Mouse (Mus musculus) intestine, embryonic 14.5 days (tissue): ENCODE data around the gene Dpp6. TPM values are rescaled to one million over a fixed set of nuclear protein-coding genes. Genes with fewer than 3 reads are reported as not detected.

Experiments used
- ATAC-seq: fragments of 200-750 bp; cut with Nextera tagmentation; replicated peaks from 2 replicates; pipeline ENCODE4 v1.8.0; 2017; ENCODE audit warnings: low read depth, moderate number of reproducible peaks, moderate TSS enrichment, moderate library complexity; ENCODE audit not compliant: low FRiP score, low TSS enrichment
- DNase-seq: peaks from one replicate; pipeline ENCODE4 v3.0.0-alpha.2; 2018; ENCODE audit warnings: low spot score
- H3K27ac ChIP-seq: fragments of 300-500 bp; sonication (generic); 2 replicates; pipeline ENCODE4 v1.5.1; 2014; ENCODE audit warnings: low read depth, mild to moderate bottlenecking, control low read depth
- H3K27me3 ChIP-seq: fragments of 300-500 bp; sonication (generic); replicated peaks from 2 replicates; pipeline ENCODE4 v1.6.1; 2014; ENCODE audit warnings: low read length, control low read depth; ENCODE audit not compliant: control insufficient read depth, insufficient read depth
- H3K36me3 ChIP-seq: fragments of 300-500 bp; sonication (generic); 2 replicates; pipeline ENCODE4 v1.6.1; 2014; ENCODE audit warnings: low read length, control low read depth; ENCODE audit not compliant: control insufficient read depth, insufficient read depth
- H3K4me1 ChIP-seq: fragments of 300-500 bp; sonication (generic); replicated peaks from 2 replicates; pipeline ENCODE4 v1.6.1; 2014; ENCODE audit warnings: low read length, control low read depth, mixed read lengths; ENCODE audit not compliant: control insufficient read depth, insufficient read depth
- H3K4me2 ChIP-seq: fragments of 300-500 bp; sonication (generic); 2 replicates; pipeline ENCODE4 v1.6.1; 2014; ENCODE audit warnings: low read length
- H3K4me3 ChIP-seq: fragments of 300-500 bp; sonication (generic); 2 replicates; pipeline ENCODE4 v1.5.1; 2014; ENCODE audit warnings: low read depth, low read length, control low read depth, mixed read lengths
- H3K9ac ChIP-seq: fragments of 300-500 bp; sonication (generic); 2 replicates; pipeline ENCODE4 v1.6.1; 2014; ENCODE audit warnings: mild to moderate bottlenecking, low read length
- H3K9me3 ChIP-seq: fragments of 300-500 bp; sonication (generic); 2 replicates; pipeline ENCODE4 v1.6.1; 2016; ENCODE audit warnings: low read length, control low read depth; ENCODE audit not compliant: control insufficient read depth
- WGBS: fragments of 180-500 bp; shearing (Covaris S2); extraction: QIAGEN DNeasy Blood & Tissue Kit; methylation state at CpG from one replicate; pipeline ENCODE4 v1.1.7; 2014; 5-methylcytosine and 5-hydroxymethylcytosine counted together
- polyA plus RNA-seq: library from polyadenylated mRNA; unstranded; fragments of >200 nt; fragmentation: Nextera tagmentation; extraction: Ambion mirVana; gene quantifications from 2 replicates; pipeline ENCODE4 v1.2.1, GENCODE M21; 2014

Gene Dpp6
- polyA plus RNA-seq, 1 experiment from 2014 or later, result 2.0 TPM

GRCm38 (mm10) chr5:27641876-27642275, 824.9 kb downstream of the Dpp6 start:
- ATAC-seq, result no peak
- no peak for DNase-seq
- H3K4me2 ChIP-seq, result no peak overlapping the region

GRCm38 (mm10) chr5:27651879-27652814, 835.1 kb downstream of the Dpp6 start:
- Histone ChIP-seq H3K9ac (no peak overlapping the region), H3K36me3 (no peaks in the 10 kb centered on the region), H3K27ac (no peak overlapping the region), H3K4me3 (no peak overlapping the region), H3K4me1 (no peaks in the 10 kb centered on the region), H3K27me3 (no peaks in the 10 kb centered on the region), H3K4me2 (no peak overlapping the region), H3K9me3 (no peaks in the 10 kb centered on the region)
- 56% methylated on average over 8 of the region's 8 CpGs for WGBS
- ATAC-seq (0 out of 2 replicates have a peak, but pooled peaks have one; percentile 40), DNase-seq (peak; percentile 81)

More at GRCm38 (mm10) chr5:27641876-27642275, 824.9 kb downstream of the Dpp6 start:
- H3K27me3 ChIP-seq, result no peaks in the 10 kb centered on the region
- H3K9ac ChIP-seq, result no peak overlapping the region
- WGBS, result 67% methylated on average over 1 of the region's 1 CpGs
- no peaks in the 10 kb centered on the region for H3K9me3 ChIP-seq
- H3K36me3 ChIP-seq, result no peaks in the 10 kb centered on the region
- no peak overlapping the region for H3K4me3 ChIP-seq
- H3K4me1 ChIP-seq, result no peaks in the 10 kb centered on the region
- no peak overlapping the region for H3K27ac ChIP-seq

GRCm38 (mm10) chr5:27656101-27656500, 839.1 kb downstream of the Dpp6 start:
- Histone ChIP-seq H3K27ac (no peak overlapping the region), H3K36me3 (no peaks in the 10 kb centered on the region), H3K27me3 (no peaks in the 10 kb centered on the region), H3K9ac (no peak overlapping the region), H3K4me1 (no peaks in the 10 kb centered on the region), H3K9me3 (no peaks in the 10 kb centered on the region), H3K4me2 (no peak overlapping the region), H3K4me3 (no peak overlapping the region)
- no peak for ATAC-seq
- DNase-seq, result no peak
- WGBS, result 62% methylated on average over 6 of the region's 6 CpGs

DNA sequence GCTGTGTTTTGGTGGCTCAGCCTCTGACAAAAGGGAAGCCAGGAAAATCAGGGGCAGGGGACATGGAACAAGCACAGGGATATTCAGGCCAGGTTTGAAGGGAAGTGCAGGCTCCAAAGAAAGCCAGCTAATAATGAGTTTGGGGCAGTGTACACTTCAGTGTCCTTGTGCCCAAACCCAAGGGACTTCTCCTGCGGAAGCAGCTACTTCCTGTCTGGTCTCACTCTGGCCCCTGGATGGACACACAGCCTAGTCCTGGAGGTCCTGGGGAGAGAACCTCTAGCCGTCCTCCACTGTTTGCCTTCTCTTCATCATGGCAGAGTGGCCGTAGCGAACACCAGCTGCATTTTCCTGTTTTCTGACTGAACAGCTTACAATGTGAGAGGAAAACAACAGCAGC, 840.7 kb downstream of the Dpp6 start:
- Histone ChIP-seq H3K4me3 (no peak overlapping the region), H3K9ac (no peak overlapping the region), H3K9me3 (no peaks in the 10 kb centered on the region), H3K4me1 (no peaks in the 10 kb centered on the region), H3K27ac (no peak overlapping the region), H3K4me2 (no peak overlapping the region), H3K36me3 (no peaks in the 10 kb centered on the region), H3K27me3 (no peaks in the 10 kb centered on the region)
- DNase-seq (no peak), ATAC-seq (no peak)
- 63% methylated on average over 4 of the region's 4 CpGs for WGBS

DNA sequence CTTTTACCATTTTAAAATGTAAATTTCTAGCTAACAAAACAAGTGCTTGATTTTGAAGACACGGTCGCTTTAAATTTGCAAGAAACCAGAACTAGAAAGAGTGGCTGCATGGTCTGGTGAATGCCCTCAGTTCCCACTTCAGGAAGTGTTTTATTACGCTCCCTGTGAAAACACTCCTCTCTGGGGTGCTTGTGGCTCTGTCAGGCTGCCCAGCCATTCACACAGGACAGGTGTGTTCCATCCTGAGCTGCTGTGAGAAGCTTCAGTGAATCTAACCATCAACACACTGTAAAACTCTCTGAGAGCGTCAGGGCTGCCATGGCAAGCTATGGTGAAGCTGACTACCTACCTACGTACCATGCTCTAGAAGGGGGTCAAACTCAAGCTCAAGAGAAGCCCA, 841.2 kb downstream of the Dpp6 start:
- ATAC-seq, result no peak
- H3K36me3 ChIP-seq, result no peaks in the 10 kb centered on the region
- no peak overlapping the region for H3K27ac ChIP-seq
- no peak overlapping the region for H3K9ac ChIP-seq
- WGBS, result 60% methylated on average over 5 of the region's 5 CpGs
- H3K9me3 ChIP-seq, result no peaks in the 10 kb centered on the region
- no peak for DNase-seq
- H3K27me3 ChIP-seq, result no peaks in the 10 kb centered on the region
- H3K4me2 ChIP-seq, result no peak overlapping the region
- no peaks in the 10 kb centered on the region for H3K4me1 ChIP-seq
- H3K4me3 ChIP-seq, result no peak overlapping the region

DNA sequence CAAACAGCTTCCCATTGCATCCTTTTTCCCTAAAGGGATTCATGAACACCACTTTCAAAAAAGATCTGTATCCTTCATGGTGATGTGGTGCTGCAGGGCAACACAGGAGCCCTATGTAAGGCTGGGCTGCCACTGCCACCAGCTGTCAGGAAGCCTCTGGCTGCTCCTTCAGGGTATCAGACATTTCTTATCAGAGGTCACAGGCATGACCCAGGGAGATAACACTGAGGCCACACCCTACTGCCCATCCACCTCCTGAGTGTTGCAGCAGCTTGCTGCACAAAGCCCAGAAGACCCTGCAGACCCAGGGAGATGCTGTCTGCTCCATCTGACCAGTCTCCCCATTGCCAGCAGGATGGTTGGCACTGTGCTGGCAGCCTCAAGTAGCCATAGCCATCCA, 841.6 kb downstream of the Dpp6 start:
- H3K9ac ChIP-seq, result no peak overlapping the region
- DNase-seq, result no peak
- no peaks in the 10 kb centered on the region for H3K27me3 ChIP-seq
- H3K4me1 ChIP-seq, result no peaks in the 10 kb centered on the region
- no peak overlapping the region for H3K4me2 ChIP-seq
- H3K27ac ChIP-seq, result no peak overlapping the region
- no peaks in the 10 kb centered on the region for H3K36me3 ChIP-seq
- ATAC-seq, result no peak
- no peak overlapping the region for H3K4me3 ChIP-seq
- no peaks in the 10 kb centered on the region for H3K9me3 ChIP-seq

DNA sequence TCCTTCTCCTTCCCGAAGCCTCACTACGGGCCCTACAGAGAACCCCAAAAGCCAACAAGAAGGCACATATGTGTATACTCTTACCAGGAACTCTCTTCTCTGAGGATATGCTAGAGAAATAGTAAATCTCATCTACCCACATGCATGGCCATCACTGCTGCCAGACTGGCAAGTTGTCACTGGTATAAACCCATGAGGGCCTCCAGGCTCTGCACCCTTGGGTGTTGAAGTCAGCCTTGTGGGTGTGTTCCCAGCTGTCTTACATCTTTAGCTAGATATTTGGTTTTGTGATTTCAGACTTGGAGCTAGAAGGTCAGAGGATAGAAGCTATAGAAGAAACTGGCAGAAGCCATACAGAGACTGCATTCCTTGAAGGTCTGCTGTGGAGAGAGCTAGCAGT, 842.0 kb downstream of the Dpp6 start:
- Histone ChIP-seq H3K9me3 (no peaks in the 10 kb centered on the region), H3K4me2 (no peak overlapping the region), H3K9ac (no peak overlapping the region), H3K4me3 (no peak overlapping the region), H3K27me3 (no peaks in the 10 kb centered on the region), H3K36me3 (no peaks in the 10 kb centered on the region), H3K27ac (no peak overlapping the region), H3K4me1 (no peaks in the 10 kb centered on the region)
- DNase-seq (no peak), ATAC-seq (no peak)
- 100% methylated on average over 2 of the region's 2 CpGs for WGBS

- WGBS, result 77% methylated on average over 6 of the region's 6 CpGs
These were observed 842.8 kb downstream of the Dpp6 start for GRCm38 (mm10) chr5:27659781-27660180.

DNA sequence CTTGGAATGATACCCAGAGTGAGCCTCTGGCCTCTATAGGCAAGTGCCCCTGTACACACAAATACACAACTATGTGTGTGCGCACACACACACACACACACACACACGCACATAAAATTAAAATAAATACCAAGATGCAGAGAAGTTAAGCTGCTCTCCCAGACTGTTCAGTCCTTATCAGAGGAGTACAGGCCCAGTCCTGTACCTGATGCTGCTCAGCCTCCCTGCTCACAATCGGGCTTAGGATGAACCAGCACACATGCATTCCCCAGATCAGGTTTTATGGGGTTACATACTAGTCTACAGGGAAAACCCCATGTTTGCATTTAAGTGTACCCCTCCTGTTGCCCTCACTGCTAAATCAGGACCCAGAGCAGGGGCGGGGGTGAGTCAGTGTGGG, 847.1 kb downstream of the Dpp6 start:
- WGBS, result 89% methylated on average over 4 of the region's 4 CpGs
- Histone ChIP-seq H3K27ac (no peak overlapping the region), H3K4me3 (no peak overlapping the region), H3K27me3 (no peaks in the 10 kb centered on the region), H3K4me2 (no peak overlapping the region), H3K36me3 (no peaks in the 10 kb centered on the region), H3K4me1 (no peaks in the 10 kb centered on the region), H3K9me3 (no peaks in the 10 kb centered on the region), H3K9ac (no peak overlapping the region)
- ATAC-seq (no peak), DNase-seq (no peak)

More at GRCm38 (mm10) chr5:27659781-27660180, 842.8 kb downstream of the Dpp6 start:
- Histone ChIP-seq H3K4me2 (no peak overlapping the region), H3K27ac (no peak overlapping the region), H3K9me3 (no peaks in the 10 kb centered on the region), H3K4me1 (no peaks in the 10 kb centered on the region), H3K9ac (no peak overlapping the region), H3K27me3 (no peaks in the 10 kb centered on the region), H3K4me3 (no peak overlapping the region), H3K36me3 (no peaks in the 10 kb centered on the region)
- no peak for ATAC-seq
- no peak for DNase-seq
